Mouse (Mus musculus) adipocyte (in vitro differentiated cells): Measurements from ENCODE around the gene Krtcap3.

Experiments
- DNase-seq: peaks from one replicate; pipeline ENCODE4 v3.0.0-alpha.2; 2016; ENCODE audit warnings: low spot score

The Krtcap3 gene

DNA sequence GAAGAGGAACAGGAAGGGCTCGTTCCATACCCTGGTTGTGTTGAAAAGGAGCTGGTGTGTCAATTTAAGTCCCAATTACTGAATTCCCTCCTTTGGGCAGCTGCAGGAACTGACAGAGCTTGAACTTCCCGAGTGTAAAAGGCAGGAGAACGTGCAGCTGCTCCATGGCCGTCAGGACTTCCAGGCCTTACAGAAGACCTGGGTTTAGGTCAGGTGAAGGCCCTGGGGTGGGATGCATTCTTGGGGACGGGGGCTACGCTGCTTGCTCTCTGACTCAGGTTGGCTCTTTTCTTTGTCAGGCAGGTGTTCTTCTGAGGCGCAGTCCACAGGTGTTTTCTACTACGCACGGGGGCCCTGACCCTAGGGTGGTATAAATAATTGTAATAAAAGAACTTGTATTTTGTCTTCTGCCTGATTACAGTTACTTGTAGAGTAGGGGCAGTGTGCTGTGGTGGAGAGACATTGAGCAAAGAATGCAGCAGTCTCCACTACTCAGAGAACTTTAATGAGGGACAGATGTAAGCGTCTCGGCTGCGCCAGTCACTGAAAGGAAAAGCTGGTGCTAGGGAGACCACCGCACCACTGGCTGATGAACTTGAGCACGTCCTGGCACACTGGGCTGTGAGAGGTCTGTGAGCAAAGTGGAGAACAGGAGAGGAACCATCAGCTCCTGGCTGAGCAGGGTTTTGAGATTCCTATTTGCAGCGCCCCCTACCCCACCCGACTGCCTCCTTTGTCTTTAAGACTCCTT, 1.5 kb downstream of the Krtcap3 start:
- DNase-seq: no peak

DNA sequence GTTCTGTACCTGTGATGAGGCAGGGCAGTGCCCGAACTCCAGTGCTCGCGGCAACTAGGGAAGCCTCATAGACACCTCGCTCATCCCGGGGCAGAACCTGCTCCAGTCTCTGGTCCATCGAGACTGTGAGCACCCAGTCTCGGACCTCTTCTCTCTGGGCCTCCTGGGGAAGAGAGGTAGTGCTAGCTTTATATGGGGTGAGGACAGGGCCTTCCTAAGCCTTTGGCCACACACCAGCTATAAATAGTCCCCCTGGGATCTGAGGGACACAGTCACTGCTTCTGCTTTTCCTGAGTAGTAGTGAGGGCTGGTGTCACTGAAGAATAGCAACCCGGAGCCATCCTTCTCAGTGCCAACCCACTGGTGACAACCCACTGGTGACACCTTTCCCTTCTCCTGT, 2.3 kb downstream of the Krtcap3 start:
- no peak for DNase-seq

DNA sequence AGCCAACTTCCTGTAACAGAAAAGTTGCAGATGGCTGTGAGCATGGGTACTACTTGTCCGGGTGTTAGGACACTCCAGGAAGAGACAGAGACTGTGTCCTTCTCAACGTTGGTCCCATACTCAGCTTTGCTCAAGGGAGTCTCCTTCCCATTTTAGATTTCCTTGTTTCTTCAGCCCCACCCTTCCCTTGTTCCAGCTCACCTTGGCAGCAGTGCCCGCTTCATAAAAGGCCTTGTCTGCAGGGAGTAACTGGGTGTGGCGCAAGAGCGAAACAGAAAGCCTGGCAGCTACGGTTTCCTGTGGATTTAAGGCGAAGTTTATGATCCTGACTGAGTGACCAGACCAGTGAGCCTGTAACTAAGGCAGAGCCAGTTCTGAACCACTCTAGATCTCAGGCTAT, 3.0 kb downstream of the Krtcap3 start:
- DNase-seq: peak; percentile 47

DNA sequence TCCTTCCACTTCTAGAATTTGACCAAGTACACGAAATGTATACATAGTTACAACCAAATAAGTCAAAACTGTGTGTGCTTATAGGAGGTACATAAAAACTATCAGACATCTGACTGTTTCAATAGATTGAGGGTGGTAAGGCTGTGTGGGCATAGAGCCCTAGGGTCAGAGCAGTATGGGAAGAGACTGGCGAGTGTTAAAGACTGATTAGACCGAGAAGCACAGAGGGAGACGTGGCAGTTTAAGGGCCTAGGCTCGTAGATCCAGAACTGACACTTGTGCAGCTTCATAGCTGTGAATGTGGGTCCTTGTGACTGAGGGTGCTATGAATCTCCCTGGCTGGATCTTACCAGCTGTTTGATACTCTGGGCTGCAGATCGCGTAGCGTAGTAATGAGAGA, 3.4 kb downstream of the Krtcap3 start:
- no peak for DNase-seq

DNA sequence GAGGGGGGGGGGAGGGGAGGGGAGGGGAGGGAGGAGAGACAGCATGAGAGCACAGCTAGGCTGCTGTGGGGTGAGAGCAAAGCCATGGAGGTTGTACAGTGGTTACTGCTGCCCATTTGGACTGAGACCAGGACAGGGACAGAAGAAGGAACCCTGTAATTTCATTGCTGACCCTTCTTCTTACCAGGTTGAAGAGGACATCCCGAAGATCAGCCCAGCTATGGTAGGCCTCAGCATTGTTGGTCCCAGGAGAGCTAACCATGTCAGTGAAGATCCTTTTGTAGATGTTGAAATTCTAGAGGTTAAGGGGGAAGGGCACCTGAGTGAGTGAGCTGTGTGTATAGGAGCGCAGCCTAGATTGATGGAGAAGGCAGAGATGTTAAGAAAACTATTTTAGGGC, 3.9 kb downstream of the Krtcap3 start:
- no peak for DNase-seq

DNA sequence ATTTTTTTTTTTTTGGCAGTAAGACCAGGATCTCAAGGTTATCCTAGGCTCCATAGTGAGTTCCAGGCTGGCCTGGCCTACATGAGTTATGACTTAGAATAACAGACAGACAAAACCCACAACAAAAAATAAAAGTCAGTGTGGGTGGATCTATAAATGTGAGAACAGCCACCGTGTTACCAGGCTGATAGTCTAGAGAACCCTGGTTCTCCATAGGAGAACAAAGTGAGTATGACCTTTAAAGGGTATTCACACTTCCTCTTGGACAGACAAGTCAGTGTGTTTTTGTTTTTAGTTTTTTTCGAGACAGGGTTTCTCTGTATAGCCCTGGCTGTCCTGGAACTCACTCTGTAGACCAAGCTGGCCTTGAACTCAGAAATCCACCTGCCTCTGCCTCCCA, 4.5 kb downstream of the Krtcap3 start:
- no peak for DNase-seq

DNA sequence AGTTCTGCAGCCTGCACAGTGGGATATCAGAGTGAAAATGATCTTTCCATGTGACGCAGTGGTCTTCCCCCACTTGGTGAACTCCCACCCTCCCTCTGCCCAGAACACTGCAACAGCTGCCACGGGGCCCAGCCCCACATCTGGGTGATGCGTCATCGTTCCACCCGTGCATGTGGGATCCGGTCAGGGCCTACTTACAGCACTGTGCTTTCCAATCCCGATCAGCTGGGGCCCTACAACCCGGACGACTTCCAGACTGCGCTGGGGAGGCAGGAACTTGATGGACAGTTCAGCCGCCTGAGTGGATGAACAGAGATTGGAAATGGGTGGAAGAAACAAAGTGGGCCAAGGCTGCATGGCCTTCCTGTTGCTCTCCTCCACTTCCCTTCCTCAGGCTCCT, 6.1 kb downstream of the Krtcap3 start:
- DNase-seq: no peak

DNA sequence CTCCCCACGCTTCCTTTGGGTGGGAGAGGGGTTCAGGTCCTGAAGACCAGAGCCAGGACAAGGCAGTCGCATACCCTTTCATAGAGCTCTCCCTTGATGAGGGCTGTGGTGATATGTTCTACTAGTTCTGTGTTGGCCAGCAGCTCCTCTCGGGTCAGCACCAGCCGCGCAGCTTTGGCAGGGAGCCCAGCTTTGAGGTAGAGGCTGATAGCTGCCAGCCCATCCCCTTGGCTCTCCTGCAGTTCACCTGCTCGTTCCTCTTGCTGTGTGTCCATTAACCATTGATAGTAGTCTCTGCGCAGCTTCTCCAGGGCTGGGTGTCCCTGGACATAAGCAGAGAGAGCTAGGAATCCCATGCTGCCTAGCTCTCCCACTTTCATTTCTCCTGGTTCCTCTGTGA, 14.6 kb downstream of the Krtcap3 start:
- DNase-seq: no peak

DNA sequence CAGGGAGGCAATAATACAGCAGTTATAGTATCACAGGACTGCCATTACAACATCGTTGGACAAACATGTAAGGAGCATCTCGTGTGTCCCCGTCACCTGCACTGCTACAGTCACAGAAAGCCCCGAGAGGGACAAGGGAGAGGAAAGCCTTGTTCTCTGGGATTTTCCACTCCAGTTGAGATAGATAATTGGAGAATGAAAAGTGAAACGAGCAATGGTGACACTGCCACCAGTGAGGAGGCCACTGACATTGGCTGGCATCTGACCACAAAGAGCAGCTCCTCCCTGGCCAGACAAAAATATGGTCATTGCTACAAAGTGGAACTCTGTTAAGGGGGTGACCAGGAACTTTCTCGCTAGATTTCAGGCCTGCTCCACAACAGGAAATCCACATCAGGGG, 16.2 kb downstream of the Krtcap3 start:
- no peak for DNase-seq

DNA sequence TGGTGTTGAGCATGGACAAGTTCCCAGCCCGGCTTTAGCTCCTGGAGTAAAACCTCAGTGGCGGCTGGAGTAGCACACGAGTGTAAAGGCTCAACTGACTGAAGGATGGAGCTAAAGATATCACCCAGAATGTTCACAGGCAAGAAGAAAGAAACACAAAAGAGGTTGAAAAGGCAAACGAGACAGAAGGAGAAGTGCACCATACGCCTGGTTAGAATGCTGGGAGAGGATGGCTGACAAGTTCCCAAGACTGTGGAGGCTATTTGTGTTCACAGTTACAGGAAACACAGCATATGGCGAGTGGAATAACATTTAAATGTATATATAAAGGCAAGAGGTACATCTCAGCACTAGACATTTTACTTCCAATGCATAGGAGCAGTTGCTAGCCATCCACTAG, 21.5 kb downstream of the Krtcap3 start:
- no peak for DNase-seq

DNA sequence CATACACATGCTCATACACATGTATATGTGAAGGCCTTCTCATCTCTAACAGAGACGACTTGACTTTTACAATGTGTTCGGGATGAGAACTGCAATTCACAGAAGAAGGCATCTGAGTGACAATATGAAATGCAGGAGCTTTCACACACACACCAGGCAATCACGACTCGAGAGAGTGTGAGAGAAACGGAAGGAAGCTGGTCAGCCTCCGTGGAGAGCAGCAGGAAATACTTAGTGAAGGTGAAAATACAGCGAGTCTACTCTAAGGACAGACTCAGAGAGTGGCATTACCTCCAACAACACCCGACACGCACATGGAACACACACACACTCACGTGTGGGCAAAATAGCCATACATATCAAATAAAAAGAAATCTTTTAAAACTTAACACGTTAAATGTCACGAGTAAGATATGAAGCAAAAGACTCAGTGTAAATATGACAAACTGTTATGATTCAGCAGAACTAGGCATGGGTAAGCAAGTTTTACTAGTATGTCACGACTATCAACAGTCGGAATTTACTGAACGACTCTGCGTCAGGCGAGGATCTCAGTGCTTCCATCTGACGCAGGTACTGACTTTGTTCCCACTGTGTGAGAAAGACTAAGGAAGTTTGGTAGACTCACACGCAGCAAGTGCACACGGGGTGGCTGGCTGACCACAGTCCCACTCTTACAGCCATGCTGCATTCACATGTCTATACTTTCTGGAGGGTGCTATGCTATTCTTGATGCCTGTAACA, 27.9 kb downstream of the Krtcap3 start:
- DNase-seq: no peak

DNA sequence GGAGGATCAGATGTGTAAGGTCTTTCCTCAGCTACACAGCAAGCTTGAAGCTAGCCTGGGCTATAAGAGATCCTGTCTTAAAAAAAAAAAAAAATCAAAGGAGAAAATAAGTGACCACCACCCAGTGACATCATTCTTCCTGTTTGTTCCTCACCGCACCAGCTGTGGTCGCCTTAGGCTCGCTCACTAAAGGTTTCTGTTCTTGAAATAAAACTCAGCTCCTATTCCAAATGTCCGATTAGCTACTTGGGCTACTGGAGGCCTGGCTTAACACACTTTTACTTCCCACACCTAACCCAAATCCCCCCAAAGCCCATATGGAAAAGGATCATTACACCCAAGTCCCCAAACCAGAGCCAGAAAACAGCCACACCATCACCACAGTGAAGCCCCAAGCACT, 36.7 kb downstream of the Krtcap3 start:
- no peak for DNase-seq

DNA sequence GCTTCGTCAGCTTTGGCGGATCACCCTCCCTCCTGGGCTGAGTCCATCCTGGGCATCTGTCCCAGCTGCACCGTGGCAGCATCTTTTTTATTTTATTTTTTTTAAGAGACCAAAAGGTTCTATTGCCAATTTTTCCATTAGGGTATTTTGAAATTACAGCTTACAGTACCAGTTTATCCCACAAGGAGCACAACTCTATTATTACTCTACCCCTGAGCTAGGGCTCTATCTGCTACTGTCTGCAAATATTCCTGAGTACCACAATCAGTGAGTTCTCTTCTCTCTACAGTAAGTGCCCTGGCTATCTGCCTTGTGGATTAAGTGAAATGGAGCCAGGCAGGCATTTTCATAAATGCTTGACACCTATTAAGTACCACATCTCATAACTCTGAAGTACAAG, 37.2 kb downstream of the Krtcap3 start:
- peak; percentile 21 for DNase-seq

DNA sequence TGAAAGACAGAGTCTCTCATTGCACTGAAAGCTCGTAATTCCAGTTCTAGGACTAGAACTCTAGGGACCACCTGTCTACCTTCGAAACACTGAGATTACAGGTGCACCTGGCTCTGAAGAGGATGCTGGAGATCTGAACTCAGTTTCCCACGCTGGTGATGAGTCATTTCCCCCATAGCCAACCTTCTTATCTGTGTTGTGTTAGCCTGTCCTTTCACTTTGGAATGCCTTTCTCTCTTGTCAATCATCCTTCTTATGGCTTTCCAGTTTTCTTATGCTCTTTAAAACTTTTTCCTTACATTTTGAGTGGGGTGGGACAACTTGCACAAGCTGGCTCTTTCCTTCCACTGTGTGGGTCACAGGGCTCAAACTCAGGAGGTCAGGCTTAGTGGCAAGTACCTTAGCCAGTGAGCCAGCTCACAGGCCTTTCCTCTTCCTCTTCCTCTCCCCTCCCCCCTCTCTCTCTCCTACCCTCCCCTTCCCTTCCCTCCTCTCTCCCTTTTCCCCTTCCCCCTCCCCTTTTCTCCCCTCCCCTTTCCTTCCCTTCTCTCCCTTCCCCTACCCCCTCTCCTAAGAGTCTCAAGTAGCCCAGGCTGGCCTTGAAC, 38.2 kb downstream of the Krtcap3 start:
- no peak for DNase-seq

DNA sequence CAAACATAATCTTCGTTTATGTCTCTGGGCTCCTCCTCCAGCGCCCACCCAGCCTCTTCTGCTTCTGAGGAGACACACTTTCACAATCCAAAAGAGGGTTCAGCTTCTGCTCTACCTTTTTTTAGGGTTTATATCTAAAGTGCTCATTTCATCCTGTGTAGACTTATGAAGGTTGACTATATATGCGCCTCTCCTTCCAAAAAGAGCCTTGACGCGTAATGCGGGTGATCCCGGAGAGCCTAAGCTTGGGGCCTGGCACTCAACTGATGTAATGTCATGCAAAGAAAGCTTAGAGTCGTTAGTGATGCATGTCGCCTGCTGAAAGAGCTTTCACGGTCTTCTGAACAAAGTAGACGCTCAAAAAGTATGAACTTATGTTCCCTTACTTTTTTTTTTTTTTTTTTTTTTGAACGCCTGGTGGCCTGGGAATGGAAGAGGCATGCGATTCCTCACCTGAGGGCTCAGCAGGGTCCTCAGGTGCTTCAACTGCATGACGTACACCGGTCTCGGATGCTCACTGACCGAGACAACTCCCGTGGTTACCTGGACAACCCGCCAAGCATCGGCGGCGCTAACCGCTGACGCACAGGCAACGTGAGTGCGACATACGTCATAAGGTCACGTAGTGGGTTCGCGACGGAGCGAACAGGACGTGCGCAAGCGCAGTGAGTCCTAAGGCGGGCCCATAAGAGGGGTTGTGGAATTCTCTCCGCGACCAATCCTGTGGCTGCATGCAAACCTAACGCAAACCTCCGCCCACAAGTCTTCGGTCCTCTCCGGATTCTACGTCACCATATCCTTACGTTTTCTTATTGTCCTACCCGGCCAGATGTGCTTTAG, 39.2 kb downstream of the Krtcap3 start, which contains the start of gene Ift172:
TSS of gene Ift172 (minus strand) at position 596 of the 840 bp plus-strand sequence.
- peak; percentile 98 for DNase-seq

DNA sequence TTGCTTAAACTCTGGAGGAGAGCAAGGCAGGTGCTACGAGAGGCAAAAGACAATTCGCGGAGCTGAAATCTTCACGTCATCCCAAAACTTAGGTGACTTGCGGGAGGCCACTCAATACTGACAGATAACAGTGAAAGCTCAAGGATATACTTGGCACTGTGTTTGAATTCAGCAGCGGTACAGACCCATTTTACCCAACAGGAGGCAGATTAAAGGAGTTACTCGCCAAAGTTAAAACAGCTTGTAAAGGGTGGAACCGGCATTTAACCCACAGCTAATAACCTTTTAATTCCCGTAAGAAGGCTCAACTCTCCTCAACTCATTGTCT, 39.8 kb downstream of the Krtcap3 start:
- DNase-seq: no peak

DNA sequence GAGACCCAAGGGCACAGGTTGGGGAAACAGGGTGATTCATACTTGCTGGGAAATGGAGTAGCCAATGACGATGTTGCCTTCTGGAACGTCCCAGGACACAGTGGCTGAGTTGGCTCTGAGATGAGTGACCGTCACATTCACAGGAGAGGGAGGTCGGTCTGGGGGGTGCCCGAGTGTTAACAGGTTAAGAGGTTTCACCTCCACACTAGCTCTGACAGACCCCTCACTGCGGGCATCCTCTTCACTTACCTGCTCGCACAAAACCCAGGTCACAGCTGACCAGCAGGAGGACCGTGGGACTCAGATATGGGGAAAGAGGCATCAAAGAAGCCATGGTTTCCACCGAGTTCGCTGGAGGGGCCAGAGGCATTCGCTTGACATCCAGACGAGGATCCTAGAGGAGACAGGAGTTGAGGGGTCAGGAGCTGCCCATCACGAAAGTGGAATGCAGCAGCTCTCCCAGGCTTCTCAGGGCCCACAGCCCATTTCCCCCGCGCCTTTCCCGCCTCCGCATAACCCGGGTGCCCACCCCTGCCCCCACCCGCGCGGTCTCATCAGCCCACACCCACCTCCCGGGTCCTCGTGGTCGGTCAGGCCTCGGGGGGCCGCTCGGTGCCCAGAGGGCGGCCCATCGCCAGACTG, 43.6 kb downstream of the Krtcap3 start:
- DNase-seq: no peak

DNA sequence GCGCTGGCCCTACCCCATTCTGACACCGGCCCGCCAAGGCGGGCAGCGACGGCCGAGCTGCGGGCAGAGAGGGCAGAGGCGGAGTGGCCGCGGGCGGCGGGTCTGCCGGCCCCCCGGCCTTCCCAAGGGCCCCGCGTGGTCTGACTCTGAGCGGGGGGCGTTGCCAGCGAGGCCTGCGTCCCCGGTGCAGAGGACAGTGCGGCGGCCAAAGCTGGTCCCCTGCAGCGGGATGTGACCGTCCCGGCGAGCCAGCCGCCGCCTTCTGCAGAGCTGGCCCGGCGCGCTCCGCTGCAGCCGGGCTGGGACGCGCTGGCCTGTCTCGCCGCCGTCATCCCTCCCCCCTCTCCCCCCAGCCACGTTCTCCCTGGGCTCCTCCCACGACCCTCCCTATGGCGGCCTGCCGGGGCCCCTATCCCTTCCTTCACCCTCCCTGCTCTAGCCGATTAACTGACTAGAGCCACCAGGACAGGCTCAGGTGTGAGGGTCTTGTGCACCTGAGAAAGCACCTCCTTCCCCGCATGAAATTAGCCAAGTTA, 44.2 kb downstream of the Krtcap3 start, which contains the start of gene Fndc4:
TSS of gene Fndc4 (minus strand) at position 475 of the 536 bp plus-strand sequence.
- DNase-seq: no peak

DNA sequence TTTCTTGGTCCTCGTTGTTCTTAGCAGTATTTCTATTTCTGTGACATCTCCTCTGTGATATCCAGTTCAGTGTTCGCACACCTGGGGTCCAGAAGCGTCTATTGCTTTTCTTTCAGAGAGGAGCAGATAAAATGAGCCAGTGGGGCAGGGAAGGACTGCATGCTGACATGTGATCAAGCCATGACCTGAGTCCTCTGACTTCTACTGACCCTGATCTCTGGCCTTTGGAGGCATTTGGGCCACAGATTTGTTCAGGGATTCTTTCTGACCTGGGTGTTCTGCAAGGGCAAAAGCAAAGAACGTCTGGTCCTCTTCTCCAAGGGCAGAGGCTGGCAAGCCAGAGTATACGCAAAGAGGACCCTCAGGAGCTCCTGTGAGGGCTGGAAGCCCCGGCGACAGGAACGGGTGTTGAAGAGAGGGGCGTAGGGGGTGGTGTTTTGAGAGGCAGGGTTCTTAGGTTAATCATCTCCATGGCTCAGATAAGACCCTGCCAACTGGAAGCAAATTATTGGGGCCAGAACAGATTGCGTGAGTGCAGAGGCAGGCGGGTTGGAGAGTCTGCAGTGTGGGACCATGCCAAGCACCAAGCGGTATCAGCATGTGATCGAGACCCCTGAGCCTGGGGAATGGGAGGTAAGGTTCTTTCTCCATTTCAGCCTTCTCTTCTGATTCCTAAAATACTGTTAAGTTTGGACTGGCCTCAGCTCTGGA, 45.7 kb downstream of the Krtcap3 start, which contains the start of gene Gckr:
TSS of gene Gckr (plus strand) at position 397 of the 711 bp plus-strand sequence.
- no peak for DNase-seq

DNA sequence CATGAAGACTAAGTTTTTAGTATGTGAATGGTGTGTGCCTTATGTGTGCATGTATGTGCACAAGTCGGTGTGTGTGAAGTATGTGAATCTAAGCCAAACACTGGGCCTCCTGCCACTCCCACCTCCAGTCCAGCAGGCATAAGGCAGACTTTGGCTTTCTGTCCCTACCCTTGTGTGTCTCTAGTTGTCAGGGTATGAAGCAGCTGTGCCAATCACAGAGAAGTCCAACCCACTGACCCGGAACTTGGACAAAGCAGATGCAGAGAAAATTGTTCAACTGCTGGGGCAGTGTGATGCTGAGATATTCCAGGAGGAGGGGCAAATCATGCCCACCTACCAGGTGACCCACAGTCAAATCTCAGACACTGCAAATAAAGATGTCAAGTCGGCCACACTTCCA, 46.5 kb downstream of the Krtcap3 start:
- DNase-seq: no peak

DNA sequence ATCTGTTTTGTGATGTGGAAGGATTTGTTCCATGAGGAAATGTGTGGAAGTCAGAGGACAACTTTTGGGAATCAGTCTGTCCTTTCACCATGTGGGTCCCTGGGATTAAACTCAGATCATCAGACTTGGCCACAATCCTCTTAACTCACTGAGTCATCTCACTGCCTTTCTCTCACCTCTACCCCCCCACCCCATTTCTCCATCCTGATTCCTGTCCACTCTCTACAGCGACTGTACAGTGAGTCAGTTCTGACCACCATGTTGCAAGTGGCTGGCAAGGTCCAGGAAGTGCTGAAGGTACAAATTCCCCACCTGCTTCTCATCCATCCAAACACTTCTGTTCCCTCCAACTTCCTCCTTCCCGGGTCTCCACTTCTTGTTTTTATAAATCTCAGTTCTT, 47.0 kb downstream of the Krtcap3 start:
- no peak for DNase-seq
